In the genomic region with DNA sequence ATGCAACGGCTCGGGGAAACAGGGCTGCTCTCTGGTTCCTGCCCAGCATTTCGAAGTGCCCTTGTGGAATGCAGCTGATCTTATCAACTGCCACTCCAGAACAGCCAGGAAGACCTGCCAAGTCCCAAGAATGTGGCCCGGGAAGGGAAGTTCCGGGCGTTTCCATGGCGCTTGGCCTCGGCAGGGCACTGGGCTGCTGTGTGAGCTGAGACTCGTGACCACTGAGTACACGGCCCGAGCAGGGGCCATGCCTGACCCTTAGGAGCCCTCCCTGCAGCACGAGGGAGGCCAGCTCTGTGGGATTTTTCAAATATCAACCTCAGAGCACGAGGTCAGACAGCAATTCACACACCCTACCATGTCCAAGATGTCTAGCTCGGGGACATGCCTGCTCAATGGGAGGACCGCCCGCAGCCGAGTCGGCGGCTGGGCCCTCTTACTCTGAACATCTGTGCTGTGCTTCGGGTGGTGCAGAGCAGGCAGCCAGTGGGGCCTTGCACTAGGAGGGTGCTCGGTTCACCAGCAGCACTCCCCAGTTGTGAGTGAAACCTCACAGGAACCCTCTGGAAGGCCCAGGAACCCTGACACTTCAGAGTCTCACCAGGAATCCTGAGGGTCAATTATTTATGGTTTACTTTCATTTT, we compare ENCODE assay signal across 8 mouse cellular contexts. TPM values are rescaled to one million over a fixed set of nuclear protein-coding genes. Genes with fewer than 3 reads are reported as not detected.
DNase-seq lines count a peak whose midpoint lies in the region; ATAC-seq lines count a peak whose summit lies in the region.

No protein-coding gene starts in this region.

- intact Hi-C loops in heart, postnatal 36 days (cut with DNase I), result no loop called here

- DNase-seq in retina, postnatal 1 day, result peak; percentile 45
- DNase-seq in retina, embryonic 14.5 days (ENCODE audit: low spot score), result no peak
- peak; percentile 70 for DNase-seq in embryonic facial prominence, embryonic 14.5 days (ENCODE audit: low spot score)
- peak; percentile 74 to 80 for DNase-seq in heart, postnatal 36 days
- DNase-seq in limb, embryonic 11.5 days (ENCODE audit: low spot score), result no peak
- DNase-seq in midbrain, embryonic 14.5 days, result peak; percentile 39
- DNase-seq in urinary bladder, postnatal 36 days (ENCODE audit: low spot score in 2 of 2), result peak; percentile 30 to 74
- no peak for DNase-seq in layer of hippocampus, adult 9-10 months (ENCODE audit: low spot score)

- no peaks in the 10 kb centered on the region for H3K9me3 ChIP-seq in embryonic facial prominence, embryonic 14.5 days (ENCODE audit: control insufficient read depth, low read length)
- no peaks in the 10 kb centered on the region for H3K9me3 ChIP-seq in limb, embryonic 11.5 days (ENCODE audit: control insufficient read depth, low read length)
- no peaks in the 10 kb centered on the region for H3K9me3 ChIP-seq in midbrain, embryonic 14.5 days (ENCODE audit: control insufficient read depth, low read length)

- no peak overlapping the region for H3K4me3 ChIP-seq in embryonic facial prominence, embryonic 14.5 days (ENCODE audit: low read depth, low read length)
- H3K4me3 ChIP-seq in limb, embryonic 11.5 days (ENCODE audit: low read depth, low read length), result no peak overlapping the region; the same call in 1 of the 2 replicates
- H3K4me3 ChIP-seq in midbrain, embryonic 14.5 days (replicated peaks; ENCODE audit: low read depth, low read length), result no peak overlapping the region

- no peaks in the 10 kb centered on the region for H3K27me3 ChIP-seq in embryonic facial prominence, embryonic 14.5 days (replicated peaks; ENCODE audit: control insufficient read depth, insufficient read depth, low read length)
- no peaks in the 10 kb centered on the region for H3K27me3 ChIP-seq in limb, embryonic 11.5 days (ENCODE audit: control insufficient read depth, insufficient read depth, low read length)
- H3K27me3 ChIP-seq in midbrain, embryonic 14.5 days (ENCODE audit: control insufficient read depth, insufficient read depth, low read length), result no peaks in the 10 kb centered on the region

- peak overlapping the region; percentile 3; the same call in 1 of the 2 replicates for H3K4me2 ChIP-seq in embryonic facial prominence, embryonic 14.5 days (ENCODE audit: low read depth, low read length)
- peak overlapping the region; percentile 7; the same call in 1 of the 2 replicates for H3K4me2 ChIP-seq in limb, embryonic 11.5 days (ENCODE audit: low read depth, severe bottlenecking)
- no peak overlapping the region for H3K4me2 ChIP-seq in midbrain, embryonic 14.5 days (ENCODE audit: low read length)

- H3K27ac ChIP-seq in embryonic facial prominence, embryonic 14.5 days (replicated peaks; ENCODE audit: low read depth, low read length), result peak overlapping the region; percentile 77
- no peak overlapping the region; the same call in 1 of the 2 replicates for H3K27ac ChIP-seq in limb, embryonic 11.5 days (replicated peaks; ENCODE audit: low read depth, low read length)
- H3K27ac ChIP-seq in midbrain, embryonic 14.5 days (replicated peaks; ENCODE audit: low read depth, low read length), result no peak overlapping the region; the same call in 1 of the 2 replicates

- H3K4me1 ChIP-seq in embryonic facial prominence, embryonic 14.5 days (ENCODE audit: control insufficient read depth, insufficient read depth, low read length), result peaks cover 36% of the 10 kb centered on the region
- peaks cover 7% of the 10 kb centered on the region; the same call in 1 of the 2 replicates for H3K4me1 ChIP-seq in limb, embryonic 11.5 days (ENCODE audit: control insufficient read depth, insufficient read depth, low read length)
- 0 out of 2 replicates have a peak, but pooled peaks cover 2% of the 10 kb centered on the region for H3K4me1 ChIP-seq in midbrain, embryonic 14.5 days (ENCODE audit: control insufficient read depth, insufficient read depth, low read length)

- no peaks in the 10 kb centered on the region for H3K36me3 ChIP-seq in embryonic facial prominence, embryonic 14.5 days (ENCODE audit: control insufficient read depth, insufficient read depth, low read length)
- H3K36me3 ChIP-seq in limb, embryonic 11.5 days (ENCODE audit: control insufficient read depth, insufficient read depth, low read length), result no peaks in the 10 kb centered on the region
- no peaks in the 10 kb centered on the region for H3K36me3 ChIP-seq in midbrain, embryonic 14.5 days (ENCODE audit: control insufficient read depth, insufficient read depth, low read length)

- no peak overlapping the region for H3K9ac ChIP-seq in embryonic facial prominence, embryonic 14.5 days (ENCODE audit: low read depth, low read length)
- H3K9ac ChIP-seq in limb, embryonic 11.5 days (ENCODE audit: low read length), result no peak overlapping the region
- no peak overlapping the region for H3K9ac ChIP-seq in midbrain, embryonic 14.5 days (replicated peaks; ENCODE audit: low read length)

- ATAC-seq in embryonic facial prominence, embryonic 14.5 days (ENCODE audit: low read depth), result peak; percentile 13; the same call in 1 of the 2 replicates
- no peak for ATAC-seq in limb, embryonic 11.5 days (ENCODE audit: insufficient number of reproducible peaks, low FRiP score, low TSS enrichment, low read depth)
- ATAC-seq in midbrain, embryonic 14.5 days (ENCODE audit: low FRiP score, low TSS enrichment), result no peak

- WGBS in embryonic facial prominence, embryonic 14.5 days, result 36% methylated on average over 19 of the region's 21 CpGs
- 59% methylated on average over 21 of the region's 21 CpGs for WGBS in limb, embryonic 11.5 days
- WGBS in midbrain, embryonic 14.5 days, result 53% methylated on average over 21 of the region's 21 CpGs

RNA-seq across cellular contexts. Expression of a gene that starts 1.6 kb away (rescaled TPM):
- 2.0 and 2.8 TPM in 2 replicates for polyA plus RNA-seq in embryonic facial prominence, embryonic 14.5 days (2014; fragmentation: Nextera tagmentation; extraction: Ambion mirVana)
- 10 to 100 TPM; 43.6 to 56.2 TPM for total RNA-seq in heart, postnatal 36 days (2021)
- polyA plus RNA-seq in limb, embryonic 11.5 days (2014; fragmentation: Nextera tagmentation; extraction: Ambion mirVana), result 1.9 and 2.3 TPM in 2 replicates
- polyA plus RNA-seq in midbrain, embryonic 14.5 days (2014; fragmentation: Nextera tagmentation; extraction: Ambion mirVana), result 1.2 and 1.8 TPM in 2 replicates

RNA-seq across cellular contexts. Expression of a gene that starts 26.0 kb away (rescaled TPM):
- polyA plus RNA-seq in embryonic facial prominence, embryonic 14.5 days (2014; fragmentation: Nextera tagmentation; extraction: Ambion mirVana), result 5.2 and 5.5 TPM in 2 replicates
- under 1 TPM; 0.62 to 0.64 TPM for total RNA-seq in heart, postnatal 36 days (2021)
- 0.62 and 0.89 TPM in 2 replicates for polyA plus RNA-seq in limb, embryonic 11.5 days (2014; fragmentation: Nextera tagmentation; extraction: Ambion mirVana)
- 0.29 and 0.58 TPM in 2 replicates for polyA plus RNA-seq in midbrain, embryonic 14.5 days (2014; fragmentation: Nextera tagmentation; extraction: Ambion mirVana)

RNA-seq across cellular contexts. Expression of a gene that starts 26.7 kb away (rescaled TPM):
- 11.5 and 11.8 TPM in 2 replicates for polyA plus RNA-seq in embryonic facial prominence, embryonic 14.5 days (2014; fragmentation: Nextera tagmentation; extraction: Ambion mirVana)
- total RNA-seq in heart, postnatal 36 days (2021), result not detected
- not detected in 2 replicates for polyA plus RNA-seq in limb, embryonic 11.5 days (2014; fragmentation: Nextera tagmentation; extraction: Ambion mirVana)
- polyA plus RNA-seq in midbrain, embryonic 14.5 days (2014; fragmentation: Nextera tagmentation; extraction: Ambion mirVana), result not detected in 2 replicates

RNA-seq across cellular contexts. Expression of a gene that starts 27.9 kb away (rescaled TPM):
- polyA plus RNA-seq in embryonic facial prominence, embryonic 14.5 days (2014; fragmentation: Nextera tagmentation; extraction: Ambion mirVana), result 106 and 107 TPM in 2 replicates
- 10 to 100 TPM; 80.4 to 83.7 TPM for total RNA-seq in heart, postnatal 36 days (2021)
- polyA plus RNA-seq in limb, embryonic 11.5 days (2014; fragmentation: Nextera tagmentation; extraction: Ambion mirVana), result 117 and 120 TPM in 2 replicates
- 129 and 130 TPM in 2 replicates for polyA plus RNA-seq in midbrain, embryonic 14.5 days (2014; fragmentation: Nextera tagmentation; extraction: Ambion mirVana)

RNA-seq across cellular contexts. Expression of a gene that starts 43.8 kb away (rescaled TPM):
- polyA plus RNA-seq in embryonic facial prominence, embryonic 14.5 days (2014; fragmentation: Nextera tagmentation; extraction: Ambion mirVana), result 5.1 and 6.7 TPM in 2 replicates
- 1 to 10 TPM; 1.7 to 2.0 TPM for total RNA-seq in heart, postnatal 36 days (2021)
- 0.80 and 1.1 TPM in 2 replicates for polyA plus RNA-seq in limb, embryonic 11.5 days (2014; fragmentation: Nextera tagmentation; extraction: Ambion mirVana)
- 9.2 and 9.6 TPM in 2 replicates for polyA plus RNA-seq in midbrain, embryonic 14.5 days (2014; fragmentation: Nextera tagmentation; extraction: Ambion mirVana)

Comparison
In these comparisons a context has a peak if more than half of its experiments do, and no peak if none do; other contexts are left out.
1. DNase-seq: peak in retina, postnatal 1 day (single experiment), embryonic facial prominence, embryonic 14.5 days (single experiment), heart, postnatal 36 days (2 of 2), midbrain, embryonic 14.5 days (single experiment) and urinary bladder, postnatal 36 days (2 of 2); none in retina, embryonic 14.5 days (single experiment), limb, embryonic 11.5 days (single experiment) and layer of hippocampus, adult 9-10 months (single experiment).
2. RNA of a gene that starts 26.7 kb away (polyA plus RNA-seq): 11.5 to 11.8 TPM in embryonic facial prominence, embryonic 14.5 days; not detected in limb, embryonic 11.5 days and not detected in midbrain, embryonic 14.5 days; every median in the first group is over 10 times any median in the second.